Mouse (Mus musculus): ENCODE results near the gene Wdhd1.

DNA sequence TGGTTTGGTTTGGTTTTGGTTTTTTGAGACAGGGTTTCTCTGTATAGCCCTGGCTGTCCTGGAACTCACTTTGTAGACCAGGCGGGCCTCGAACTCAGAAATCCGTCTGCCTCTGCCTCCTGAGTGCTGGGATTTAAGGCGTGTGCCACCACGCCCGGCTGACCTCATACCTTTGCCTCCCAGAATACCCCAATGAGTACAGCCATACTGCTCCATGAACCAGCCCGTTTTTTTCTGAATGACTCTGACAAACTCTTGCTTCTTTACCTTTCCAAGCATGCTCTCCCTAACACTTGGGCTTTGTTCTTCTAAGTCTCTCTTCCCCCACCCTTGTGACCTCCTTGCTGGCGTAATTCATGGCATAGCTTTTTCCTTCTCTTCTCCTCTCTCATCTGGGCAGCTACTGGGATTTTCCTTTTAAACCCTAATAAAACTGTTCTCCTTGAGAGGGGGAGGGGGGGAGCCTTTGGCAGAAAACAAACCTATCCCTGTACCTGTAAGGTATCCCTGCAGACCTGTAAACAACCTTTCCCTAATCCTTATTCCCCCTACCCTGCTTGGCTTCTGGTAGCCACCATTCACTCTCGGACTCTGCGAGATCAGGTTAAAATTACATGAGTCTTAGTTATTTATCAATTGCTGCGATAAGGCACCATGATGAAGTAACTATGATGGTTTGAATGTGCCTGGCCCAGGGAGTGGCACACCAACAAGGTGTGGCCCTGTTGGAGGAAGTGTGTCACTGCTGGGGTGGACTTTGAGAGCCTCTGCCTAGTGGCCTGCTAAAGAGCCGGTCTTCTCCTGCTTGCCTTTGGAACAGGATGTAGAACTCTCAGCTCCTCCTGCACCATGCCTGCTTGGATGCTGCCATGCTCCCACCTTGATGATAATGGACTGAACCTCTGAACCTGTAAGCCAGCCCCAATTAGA lies 67.8 kb downstream of the Wdhd1 start:
- no peak for TF ChIP-seq POLR2A (IDR thresholded peaks at IDR 0.05; ENCODE audit: extremely low read depth, insufficient read depth, low read length)
- TF ChIP-seq CTCF (IDR thresholded peaks at IDR 0.05; ENCODE audit: extremely low read depth, insufficient read depth, low read length): no peak

Measured in cortical plate, adult 2 months (tissue).